10 mouse cellular contexts compared by ENCODE assay signal in the genomic region with DNA sequence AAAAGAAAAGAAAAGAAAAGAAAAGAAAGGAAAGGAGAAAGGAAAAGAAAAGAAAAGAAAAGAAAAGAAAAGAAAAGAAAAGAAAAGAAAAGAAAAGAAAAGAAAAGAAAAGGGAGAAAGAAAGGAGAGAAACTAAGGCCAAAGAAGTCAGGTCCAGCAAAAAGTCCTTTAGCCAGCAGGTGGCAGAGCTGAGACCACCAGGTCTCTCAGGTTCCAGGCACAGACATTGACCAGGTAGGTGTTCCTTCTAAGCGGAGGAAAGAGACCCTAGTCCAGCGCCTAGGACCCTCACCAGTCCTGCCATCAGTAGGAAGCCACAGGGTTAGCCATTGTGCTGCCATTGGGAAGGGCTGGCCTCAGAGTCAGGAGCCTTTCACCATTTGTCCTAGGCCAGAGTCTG. TPM values are rescaled to one million over a fixed set of nuclear protein-coding genes. Genes with fewer than 3 reads are reported as not detected.
DNase-seq lines count a peak whose midpoint lies in the region; ATAC-seq and TF ChIP-seq lines count a peak whose summit lies in the region.
"Had no signal": no experiment of that assay in that cellular context is flagged by ENCODE, and none has a peak within 500 bp of the region (broad histone marks: within the 10 kb centered on the region; RNA-seq: fewer than 3 reads in every experiment).

No protein-coding gene starts in this region.

- no peak overlapping the region for H3K4me3 ChIP-seq in heart, postnatal 0 days (ENCODE audit: low read depth, low read length)
- H3K4me3 ChIP-seq in midbrain, postnatal 0 days (ENCODE audit: low read depth, low read length): no peak overlapping the region
- H3K4me3 ChIP-seq in midbrain, embryonic 15.5 days: no peak overlapping the region

- H3K9ac ChIP-seq in heart, postnatal 0 days (replicated peaks; ENCODE audit: low read depth, low read length): no peak overlapping the region
- no peak overlapping the region for H3K9ac ChIP-seq in midbrain, postnatal 0 days (replicated peaks; ENCODE audit: low read length, poor library complexity, severe bottlenecking)
- no peak overlapping the region for H3K9ac ChIP-seq in midbrain, embryonic 15.5 days

- no peak overlapping the region for H3K27ac ChIP-seq in heart, postnatal 0 days (ENCODE audit: low read depth)
- H3K27ac ChIP-seq in midbrain, postnatal 0 days (ENCODE audit: low read depth, low read length): no peak overlapping the region
- no peak overlapping the region for H3K27ac ChIP-seq in midbrain, embryonic 15.5 days

- TF ChIP-seq CTCF in heart, postnatal 0 days (IDR thresholded peaks at IDR 0.05; ENCODE audit: low read depth): peak; percentile 57
- peak; percentile 67 for TF ChIP-seq CTCF in midbrain, postnatal 0 days (IDR thresholded peaks at IDR 0.05)

- H3K36me3 ChIP-seq in heart, postnatal 0 days (replicated peaks; ENCODE audit: control insufficient read depth, insufficient read depth, low read length): no peaks in the 10 kb centered on the region
- no peaks in the 10 kb centered on the region for H3K36me3 ChIP-seq in midbrain, postnatal 0 days (ENCODE audit: insufficient read depth, low read length)
- H3K36me3 ChIP-seq in midbrain, embryonic 15.5 days (replicated peaks): no peaks in the 10 kb centered on the region

- no peak for TF ChIP-seq EP300 in heart, postnatal 0 days (IDR thresholded peaks at IDR 0.05; ENCODE audit: low read depth)

- H3K9me3 ChIP-seq in heart, postnatal 0 days (replicated peaks; ENCODE audit: control insufficient read depth, low read length): no peaks in the 10 kb centered on the region
- no peaks in the 10 kb centered on the region for H3K9me3 ChIP-seq in midbrain, postnatal 0 days (ENCODE audit: low read length)
- no peaks in the 10 kb centered on the region for H3K9me3 ChIP-seq in midbrain, embryonic 15.5 days

- H3K4me2 ChIP-seq in heart, postnatal 0 days (ENCODE audit: low read depth, low read length): no peak overlapping the region
- H3K4me2 ChIP-seq in midbrain, postnatal 0 days (ENCODE audit: low read depth, low read length, poor library complexity, severe bottlenecking): no peak overlapping the region
- H3K4me2 ChIP-seq in midbrain, embryonic 15.5 days: no peak overlapping the region

- no peak for ATAC-seq in heart, postnatal 0 days (ENCODE audit: insufficient read depth, low read depth)
- ATAC-seq in midbrain, postnatal 0 days (ENCODE audit: low FRiP score): no peak
- ATAC-seq in midbrain, embryonic 15.5 days (replicated peaks): no peak
- ATAC-seq in megakaryocyte-erythroid progenitor cell, adult 5-6 weeks (replicated peaks; ENCODE audit: low FRiP score, low TSS enrichment, poor library complexity, severe bottlenecking): peak; percentile 50; the same call in 1 of the 2 replicates

- H3K27me3 ChIP-seq in heart, postnatal 0 days (ENCODE audit: control insufficient read depth, insufficient read depth, low read length): no peaks in the 10 kb centered on the region
- H3K27me3 ChIP-seq in midbrain, postnatal 0 days (ENCODE audit: insufficient read depth, low read length): no peaks in the 10 kb centered on the region
- no peaks in the 10 kb centered on the region for H3K27me3 ChIP-seq in midbrain, embryonic 15.5 days (replicated peaks)

- no peak for DNase-seq in heart, postnatal 0 days (ENCODE audit: low spot score)
- DNase-seq in heart, postnatal 25 days (ENCODE audit: low spot score): no peak
- no peak for DNase-seq in midbrain, postnatal 0 days (ENCODE audit: low spot score)
- DNase-seq in adipocyte (ENCODE audit: low spot score): peak; percentile 42
- no peak for DNase-seq in layer of hippocampus, postnatal 10 days (ENCODE audit: low spot score in 2 of 2)
- DNase-seq in heart, adult 9 months (ENCODE audit: low spot score in 2 of 2): no peak
- DNase-seq: gastrocnemius, postnatal 14 days had no signal

- intact Hi-C loops in heart, postnatal 25 days (cut with DNase I): loop anchor here (2.0 kb wide), 1 partner anchor 20 kb away; no protein-coding TSS in a partner anchor

- 34% methylated on average over 2 of the region's 2 CpGs for WGBS in heart, postnatal 0 days
- 46% methylated on average over 2 of the region's 2 CpGs for WGBS in midbrain, postnatal 0 days
- 60% methylated on average over 2 of the region's 2 CpGs for WGBS in midbrain, embryonic 15.5 days

- no peaks in the 10 kb centered on the region for H3K4me1 ChIP-seq in heart, postnatal 0 days (ENCODE audit: control insufficient read depth, insufficient read depth)
- H3K4me1 ChIP-seq in midbrain, postnatal 0 days (ENCODE audit: insufficient read depth, low read length): no peaks in the 10 kb centered on the region
- no peaks in the 10 kb centered on the region for H3K4me1 ChIP-seq in midbrain, embryonic 15.5 days

RNA-seq across cellular contexts. Expression of gene Pck1, which starts 11.5 kb away (rescaled TPM):
- total RNA-seq in heart, postnatal 0 days (2014; rRNA removed; ENCODE audit: low replicate concordance): 0.97 and 1.7 TPM in 2 replicates
- 0.29 and 0.37 TPM in 2 replicates for polyA plus RNA-seq in heart, postnatal 0 days (2015; fragmentation: Nextera tagmentation; extraction: Ambion mirVana)
- 10 to 100 TPM; 10.1 to 16.0 TPM for total RNA-seq in heart, postnatal 25 days (2021)
- total RNA-seq in midbrain, postnatal 0 days (2014; rRNA removed): not detected in 2 replicates
- polyA plus RNA-seq in midbrain, postnatal 0 days (2015; fragmentation: Nextera tagmentation; extraction: Ambion mirVana): 0.07 TPM in 1 of 2 replicates, not detected in the other
- polyA plus RNA-seq in midbrain, embryonic 15.5 days (2015; fragmentation: Nextera tagmentation; extraction: Ambion mirVana): not detected in 2 replicates
- total RNA-seq in megakaryocyte-erythroid progenitor cell, adult 5-6 weeks (2014; fragmentation: Nextera tagmentation): not detected in 2 replicates
- not detected in 2 replicates for total RNA-seq in megakaryocyte-erythroid progenitor cell, adult 5-6 weeks (2017)
- not detected for total RNA-seq in layer of hippocampus, postnatal 10 days (2021)

RNA-seq across cellular contexts. Expression of gene Ctcfl, which starts 45.0 kb away (rescaled TPM):
- not detected in 2 replicates for total RNA-seq in heart, postnatal 0 days (2014; rRNA removed; ENCODE audit: low replicate concordance)
- polyA plus RNA-seq in heart, postnatal 0 days (2015; fragmentation: Nextera tagmentation; extraction: Ambion mirVana): 0.22 and 0.26 TPM in 2 replicates
- under 1 TPM; 0.14 to 0.18 TPM for total RNA-seq in heart, postnatal 25 days (2021)
- total RNA-seq in midbrain, postnatal 0 days (2014; rRNA removed): not detected in 2 replicates
- polyA plus RNA-seq in midbrain, postnatal 0 days (2015; fragmentation: Nextera tagmentation; extraction: Ambion mirVana): not detected in 2 replicates
- polyA plus RNA-seq in midbrain, embryonic 15.5 days (2015; fragmentation: Nextera tagmentation; extraction: Ambion mirVana): 0.05 and 0.14 TPM in 2 replicates
- not detected in 2 replicates for total RNA-seq in megakaryocyte-erythroid progenitor cell, adult 5-6 weeks (2014; fragmentation: Nextera tagmentation)
- total RNA-seq in megakaryocyte-erythroid progenitor cell, adult 5-6 weeks (2017): not detected in 2 replicates
- not detected for total RNA-seq in layer of hippocampus, postnatal 10 days (2021)
- total RNA-seq: gastrocnemius, postnatal 14 days had no signal
- polyA plus RNA-seq: large intestine, adult 2 months had no signal

RNA-seq across cellular contexts. Expression of gene Zbp1, which starts 54.4 kb away (rescaled TPM):
- total RNA-seq in heart, postnatal 0 days (2014; rRNA removed; ENCODE audit: low replicate concordance): 3.1 TPM in 1 of 2 replicates, not detected in the other
- 0.36 and 1.1 TPM in 2 replicates for polyA plus RNA-seq in heart, postnatal 0 days (2015; fragmentation: Nextera tagmentation; extraction: Ambion mirVana)
- total RNA-seq in heart, postnatal 25 days (2021): 1 to 10 TPM in 1 of 2 experiments, under 1 TPM in 1; 0.26 to 1.5 TPM
- not detected in 2 replicates for total RNA-seq in midbrain, postnatal 0 days (2014; rRNA removed)
- 0.38 and 0.57 TPM in 2 replicates for polyA plus RNA-seq in midbrain, postnatal 0 days (2015; fragmentation: Nextera tagmentation; extraction: Ambion mirVana)
- polyA plus RNA-seq in midbrain, embryonic 15.5 days (2015; fragmentation: Nextera tagmentation; extraction: Ambion mirVana): 0.22 and 1.1 TPM in 2 replicates
- 1.3 and 2.5 TPM in 2 replicates for total RNA-seq in megakaryocyte-erythroid progenitor cell, adult 5-6 weeks (2014; fragmentation: Nextera tagmentation)
- 4.8 TPM in 1 of 2 replicates, not detected in the other for total RNA-seq in megakaryocyte-erythroid progenitor cell, adult 5-6 weeks (2017)
- total RNA-seq in layer of hippocampus, postnatal 10 days (2021): not detected
- total RNA-seq: gastrocnemius, postnatal 14 days had no signal
